Mouse (Mus musculus): ENCODE measurements at regions not wholly inside any gene's neighbourhood (a gene's known extent, or its start where the extent isn't known, plus 50 kb on each side); places are given as distances from the start of the nearest gene placed in this dataset.

DNA sequence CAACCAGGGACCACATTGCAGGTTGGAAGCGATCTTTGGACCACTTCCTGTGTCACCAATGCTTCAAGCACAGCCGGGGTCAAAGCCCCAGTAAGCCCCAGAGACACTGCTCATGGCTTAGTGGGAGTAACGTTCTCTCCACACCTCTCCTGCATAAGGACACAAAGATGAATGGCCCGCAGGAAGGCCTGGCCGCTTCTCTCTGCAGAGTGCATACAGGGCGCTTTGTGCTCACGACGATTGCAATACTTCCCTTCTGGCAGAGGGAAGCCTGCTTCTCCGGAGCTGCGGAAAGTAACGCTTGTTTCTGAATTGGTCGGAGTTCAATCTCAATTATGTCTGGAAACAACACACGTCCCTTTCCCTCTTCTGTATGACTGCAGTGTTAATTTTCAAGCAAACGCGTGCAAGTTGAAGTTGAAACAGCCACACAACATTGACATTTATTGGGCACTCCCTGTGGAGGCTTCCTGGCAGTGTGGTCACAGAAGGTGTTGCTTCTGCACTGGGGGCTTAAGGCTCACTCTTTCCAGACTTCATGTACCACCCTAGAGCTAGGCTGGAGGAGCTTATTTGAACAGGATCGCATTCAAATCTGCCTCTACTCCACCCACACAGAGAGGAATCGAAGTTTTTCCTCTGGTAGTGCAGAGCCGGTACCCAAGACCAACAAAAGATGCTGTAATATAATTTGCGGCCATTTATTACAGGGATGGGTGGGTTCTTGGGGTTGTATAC is 168.4 kb downstream of the Ndfip2 start:
- DNase-seq (ENCODE audit: low read depth, low spot score) = no peak

- DNase-seq (ENCODE audit: low read depth, low spot score) = no peak
These were observed 159.6 kb downstream of the Ndfip2 start for GRCm38 (mm10) chr14:105417967-105418366.

DNA sequence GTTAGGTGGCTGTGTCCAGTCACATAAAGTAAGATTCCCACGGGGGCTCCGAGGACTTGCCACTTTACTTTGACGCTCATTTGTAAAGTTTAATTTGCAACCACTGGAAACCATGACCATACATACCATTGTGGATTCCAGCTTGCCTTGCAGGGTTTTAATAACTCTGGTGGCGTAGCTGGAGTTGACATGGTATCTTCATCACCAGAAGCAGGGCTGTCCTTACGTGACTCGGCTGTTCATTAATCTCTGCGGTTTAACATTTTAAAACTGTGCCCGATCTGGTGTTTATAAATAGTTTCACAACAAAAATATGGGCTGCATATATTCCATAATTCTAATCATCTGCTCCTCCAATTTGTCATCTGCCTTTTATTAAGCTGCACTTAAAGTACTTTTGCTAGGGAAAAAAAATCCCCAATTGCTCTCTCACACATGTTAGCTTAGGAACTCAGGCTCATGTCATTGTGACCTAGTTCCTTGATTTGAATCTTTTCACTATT is 159.1 kb downstream of the Ndfip2 start:
- DNase-seq (ENCODE audit: low read depth, low spot score) = no peak

- no peak for DNase-seq (ENCODE audit: low read depth, low spot score)
These were observed 158.6 kb downstream of the Ndfip2 start for GRCm38 (mm10) chr14:105416964-105417363.

- DNase-seq (ENCODE audit: low read depth, low spot score) = no peak
These were observed 146.3 kb downstream of the Ndfip2 start for GRCm38 (mm10) chr14:105404662-105405061.

DNA sequence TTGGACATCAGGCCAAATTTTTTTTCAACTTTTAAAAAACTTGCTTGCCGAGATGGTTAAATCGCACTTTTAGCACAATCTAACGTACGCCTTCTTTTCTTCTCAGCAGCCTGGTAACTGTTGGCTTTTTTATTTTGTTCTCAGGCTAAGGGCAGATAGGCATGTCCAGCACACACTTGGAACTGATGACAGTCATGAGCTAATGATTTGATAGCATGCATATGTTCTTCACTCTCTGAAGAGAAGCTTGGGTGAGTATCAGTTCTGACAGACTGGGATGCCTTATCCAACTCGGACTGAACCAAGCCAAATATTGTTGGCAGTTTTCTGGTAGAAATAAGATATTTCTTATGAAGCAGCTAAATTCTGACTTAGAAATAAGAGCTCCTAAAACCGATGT is 145.9 kb downstream of the Ndfip2 start:
- no peak for DNase-seq (ENCODE audit: low read depth, low spot score)

DNA sequence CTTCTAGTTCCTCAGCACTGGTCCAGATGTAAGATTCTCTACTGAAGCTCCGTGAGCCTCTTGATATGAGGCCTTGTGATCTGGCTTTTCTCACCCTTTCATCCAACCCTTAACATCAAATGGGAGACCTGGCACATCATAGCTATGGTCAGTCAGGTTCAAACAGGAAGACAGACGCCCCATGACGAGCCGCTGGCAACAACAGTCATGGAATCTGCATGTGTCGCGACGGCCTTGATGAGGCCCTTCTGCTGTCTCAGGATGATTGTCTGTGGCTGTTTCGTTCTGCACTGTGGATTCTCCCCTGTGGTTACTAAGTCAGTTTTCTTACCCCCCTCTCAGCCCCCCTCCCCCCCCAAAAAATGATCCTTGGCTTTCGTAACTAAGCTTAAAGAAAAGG is 144.9 kb downstream of the Ndfip2 start:
- no peak for DNase-seq (ENCODE audit: low read depth, low spot score)

DNA sequence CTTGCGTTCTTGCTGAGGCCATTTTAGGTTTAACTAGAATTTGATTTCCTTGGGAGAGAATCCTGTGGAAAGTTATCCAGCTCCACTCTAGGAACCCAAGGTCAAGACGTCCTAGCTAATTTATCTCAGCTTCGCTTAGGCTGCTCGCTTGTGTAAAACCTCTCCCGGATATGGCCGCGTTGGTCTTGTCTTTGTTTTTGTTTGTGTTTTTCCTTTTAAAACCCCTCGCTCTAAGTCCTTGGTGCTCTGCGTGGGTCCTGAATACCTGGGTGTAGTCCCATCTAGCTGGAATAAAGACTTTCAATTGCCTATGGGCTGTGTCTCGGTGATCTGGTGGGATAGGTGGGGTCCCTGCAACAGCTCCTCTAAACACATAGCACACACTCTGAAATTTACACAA is 144.2 kb downstream of the Ndfip2 start:
- no peak for DNase-seq (ENCODE audit: low read depth, low spot score)

DNA sequence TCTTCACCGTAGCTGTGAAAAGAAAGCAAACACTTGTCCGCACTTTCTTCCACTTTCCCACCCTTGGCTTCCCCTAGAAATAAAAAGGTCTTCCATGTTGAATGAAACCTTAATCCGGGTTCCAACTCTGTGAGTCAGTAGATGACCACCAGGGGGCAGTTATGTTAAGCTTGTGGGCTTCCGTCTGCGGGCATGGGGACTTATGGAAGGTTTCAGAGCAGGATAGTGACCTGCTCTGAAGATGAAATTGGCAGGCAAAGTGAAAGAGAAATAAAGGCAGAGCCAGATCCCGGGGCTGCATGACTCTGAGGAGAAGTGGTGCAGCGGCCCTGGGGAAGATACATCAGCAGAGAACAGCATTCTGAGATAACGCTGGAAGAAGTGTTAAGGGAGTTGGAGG is 139.1 kb downstream of the Ndfip2 start:
- peak; percentile 79 for DNase-seq (ENCODE audit: low read depth, low spot score)

GRCm38 (mm10) chr14:105392079-105392813 is 133.9 kb downstream of the Ndfip2 start:
- DNase-seq (ENCODE audit: low read depth, low spot score) = no peak

- DNase-seq (ENCODE audit: low read depth, low spot score) = no peak
These were observed 133.1 kb downstream of the Ndfip2 start for GRCm38 (mm10) chr14:105391430-105391829.

GRCm38 (mm10) chr14:105385119-105385518 is 126.7 kb downstream of the Ndfip2 start:
- no peak for DNase-seq (ENCODE audit: low read depth, low spot score)

DNA sequence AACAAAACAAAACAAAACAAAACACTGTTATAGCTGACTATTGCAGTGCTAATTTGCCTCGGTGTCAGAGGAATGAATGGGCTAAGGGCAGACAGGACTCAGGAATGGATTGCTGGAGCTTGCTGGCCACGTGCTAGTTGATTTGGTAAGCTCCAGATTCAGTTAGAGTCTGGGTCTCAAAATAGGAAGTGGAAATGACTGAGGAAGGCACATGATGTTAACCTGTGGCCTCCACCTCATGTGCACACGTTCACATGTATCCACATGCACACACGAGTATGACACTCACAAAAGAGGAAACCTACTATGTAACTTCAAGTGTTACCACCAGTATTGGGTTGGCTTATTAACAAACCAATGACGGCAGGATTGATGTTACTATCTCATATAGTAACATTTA is 125.0 kb downstream of the Ndfip2 start:
- no peak for DNase-seq (ENCODE audit: low read depth, low spot score)

- DNase-seq (ENCODE audit: low read depth, low spot score) = no peak
These were observed 121.7 kb downstream of the Ndfip2 start for GRCm38 (mm10) chr14:105380101-105380500.

- no peak for DNase-seq (ENCODE audit: low read depth, low spot score)
These were observed 119.4 kb downstream of the Ndfip2 start for GRCm38 (mm10) chr14:105377770-105378169.

DNA sequence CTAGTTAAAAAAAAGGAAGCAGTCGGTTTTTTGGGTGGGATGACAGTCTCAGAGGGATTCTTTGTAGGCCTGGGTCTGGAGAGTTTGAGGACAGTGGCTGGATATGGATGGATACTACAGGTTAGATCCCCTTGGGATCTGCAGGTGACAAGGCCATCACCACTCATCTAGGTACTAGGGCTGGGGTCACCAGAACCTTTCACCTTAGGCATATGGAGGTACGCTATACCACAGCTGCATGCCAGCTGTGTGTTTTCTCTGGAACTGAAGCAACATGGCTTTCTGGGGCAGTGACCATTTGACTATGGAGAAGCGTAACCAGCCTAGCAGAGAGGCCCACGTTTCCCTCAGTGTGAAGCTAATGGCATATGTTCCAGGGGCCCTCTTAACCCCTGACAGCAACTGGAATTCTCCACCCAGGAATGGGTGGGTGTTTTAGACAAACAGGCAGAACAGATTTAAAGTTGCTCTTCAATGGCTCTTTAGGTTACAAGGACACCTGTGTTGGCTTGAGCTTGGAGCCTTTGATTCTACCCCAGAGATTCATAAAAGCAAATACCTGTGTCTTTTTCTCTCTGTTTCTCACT is 118.8 kb downstream of the Ndfip2 start:
- DNase-seq (ENCODE audit: low read depth, low spot score) = no peak

DNA sequence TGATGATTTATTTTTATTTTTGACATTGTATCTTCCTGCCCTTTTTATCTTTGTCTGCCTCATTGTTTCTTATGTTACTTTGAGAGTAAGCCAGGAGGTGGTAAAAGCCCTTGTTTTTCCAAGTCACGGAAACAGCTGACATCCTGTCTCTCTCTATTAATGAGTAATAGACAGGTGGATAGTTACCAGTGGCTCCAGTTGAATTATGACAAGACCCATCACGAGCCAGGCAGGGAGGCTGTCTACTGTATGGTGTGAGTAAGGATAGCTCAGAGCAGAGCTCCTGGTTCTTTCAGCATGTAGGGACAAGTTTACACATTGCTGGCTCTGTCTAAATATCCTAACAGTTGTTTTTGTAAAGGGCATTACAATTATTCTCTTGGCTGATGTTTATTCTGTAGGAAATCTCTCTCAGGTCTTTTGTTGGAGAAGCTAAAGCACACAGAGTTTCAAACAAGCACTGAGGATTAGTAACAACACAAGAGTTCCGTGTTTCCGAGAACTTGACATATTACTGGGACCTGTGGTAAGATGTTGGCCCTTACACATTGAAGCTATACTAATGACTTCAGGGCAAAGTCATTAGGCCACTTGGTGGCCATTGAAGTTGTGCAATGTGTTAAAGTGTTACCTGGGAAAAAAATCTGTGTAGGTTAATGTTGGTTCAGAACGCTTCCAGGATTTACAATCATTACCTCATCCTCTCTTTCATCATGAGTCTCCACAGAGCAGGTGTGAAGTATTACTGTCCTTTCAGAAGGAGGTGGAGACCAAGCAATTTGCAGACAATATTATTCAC is 111.5 kb downstream of the Ndfip2 start:
- no peak for DNase-seq (ENCODE audit: low read depth, low spot score)

- DNase-seq (ENCODE audit: low read depth, low spot score) = no peak
These were observed 102.2 kb downstream of the Ndfip2 start for GRCm38 (mm10) chr14:105360530-105360929.

DNA sequence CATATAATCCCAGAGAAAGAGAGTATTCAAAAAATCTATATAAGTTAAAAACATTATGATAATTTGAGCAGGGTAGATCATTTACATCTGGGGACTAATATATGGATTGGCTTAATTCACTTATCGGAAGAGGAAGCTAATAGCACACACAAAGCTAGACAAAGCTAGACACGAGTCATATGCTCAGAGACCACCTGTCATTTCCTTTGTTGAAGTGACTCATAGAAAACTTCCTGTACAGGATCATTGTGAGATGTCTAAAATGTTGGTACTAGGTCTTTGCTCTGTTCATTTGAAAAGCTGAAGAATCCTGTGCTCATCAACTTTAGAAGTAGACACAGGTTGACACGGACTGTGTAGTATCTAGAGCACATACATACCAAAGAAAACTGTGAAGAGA is 101.5 kb downstream of the Ndfip2 start:
- DNase-seq (ENCODE audit: low read depth, low spot score) = no peak

All from retina, postnatal 7 days (tissue).